Mouse (Mus musculus) liver (tissue): Measurements from ENCODE around the gene Galns.
"Not testable (repeated sequence)": the region's sequence is repeated elsewhere in the genome, so short reads cannot be mapped to it uniquely, and the experiment has no call there.

ENCODE experiments used
- DNase-seq: peaks from one replicate; pipeline ENCODE4 v3.0.0-alpha.2; 2020; ENCODE audit warnings: mixed read lengths

Galns gene

GRCm38 (mm10) chr8:122586171-122586570, 25.1 kb downstream of the Galns start:
- DNase-seq: no peak

- no peak for DNase-seq
Measured at GRCm38 (mm10) chr8:122585411-122585891, 25.8 kb downstream of the Galns start.

GRCm38 (mm10) chr8:122584981-122585380, 26.3 kb downstream of the Galns start:
- DNase-seq: no peak

GRCm38 (mm10) chr8:122580926-122581325, 30.3 kb downstream of the Galns start:
- DNase-seq: no peak

GRCm38 (mm10) chr8:122579196-122579595, 32.1 kb downstream of the Galns start:
- no peak for DNase-seq

GRCm38 (mm10) chr8:122577116-122577515, 34.1 kb downstream of the Galns start:
- DNase-seq: no peak

- peak; percentile 98 for DNase-seq
Measured at GRCm38 (mm10) chr8:122576648-122577022, 34.6 kb downstream of the Galns start, which contains the start of gene Aprt. Gene Aprt (minus strand): TSS chr8:122576909.

GRCm38 (mm10) chr8:122575735-122576647, 35.3 kb downstream of the Galns start:
- no peak for DNase-seq

- no peak for DNase-seq
Measured at GRCm38 (mm10) chr8:122575286-122575685, 36.0 kb downstream of the Galns start.

- peak; percentile 58 for DNase-seq
Measured at GRCm38 (mm10) chr8:122574667-122575251, 36.5 kb downstream of the Galns start.

GRCm38 (mm10) chr8:122574264-122574663, 37.0 kb downstream of the Galns start:
- DNase-seq: no peak

GRCm38 (mm10) chr8:122573577-122573976, 37.7 kb downstream of the Galns start:
- peak; percentile 29 for DNase-seq

- not testable (repeated sequence) for DNase-seq
Measured at GRCm38 (mm10) chr8:122573176-122573575, 38.1 kb downstream of the Galns start.

GRCm38 (mm10) chr8:122572751-122573150, 38.5 kb downstream of the Galns start:
- no peak for DNase-seq

- DNase-seq: no peak
Measured at GRCm38 (mm10) chr8:122571750-122572267, 39.5 kb downstream of the Galns start.

- no peak for DNase-seq
Measured at GRCm38 (mm10) chr8:122571153-122571552, 40.1 kb downstream of the Galns start.

GRCm38 (mm10) chr8:122569996-122570395, 41.3 kb downstream of the Galns start:
- no peak for DNase-seq

GRCm38 (mm10) chr8:122569329-122569728, 41.9 kb downstream of the Galns start:
- DNase-seq: peak; percentile 44

- peak; percentile 65 for DNase-seq
Measured at GRCm38 (mm10) chr8:122568881-122569309, 42.4 kb downstream of the Galns start.

- DNase-seq: no peak
Measured at GRCm38 (mm10) chr8:122568109-122568504, 43.2 kb downstream of the Galns start.

- DNase-seq: peak; percentile 97
Measured at GRCm38 (mm10) chr8:122567361-122568108, 43.7 kb downstream of the Galns start, which contains the start of gene Cdt1. Gene Cdt1 (plus strand): TSS chr8:122568015.

- no peak for DNase-seq
Measured at GRCm38 (mm10) chr8:122566766-122567165, 44.5 kb downstream of the Galns start.
